Mouse (Mus musculus) kidney, adult 9 months (tissue): ENCODE data around the gene Gm43552.
"Not testable (repeated sequence)": the region's sequence is repeated elsewhere in the genome, so short reads cannot be mapped to it uniquely, and the experiment has no call there.

Experiments
- DNase-seq: peaks from one replicate; pipeline ENCODE4 v3.0.0; 2022

Gene Gm43552

GRCm38 (mm10) chr5:65491767-65492715 is 592 bp downstream of the Gm43552 start:
- peak; percentile 62 for DNase-seq

- no peak for DNase-seq
Observed at GRCm38 (mm10) chr5:65489830-65490229, 2.8 kb downstream of the Gm43552 start.

GRCm38 (mm10) chr5:65488725-65489124 is 3.9 kb downstream of the Gm43552 start:
- DNase-seq: no peak

GRCm38 (mm10) chr5:65487381-65487780 is 5.3 kb downstream of the Gm43552 start:
- no peak for DNase-seq

- no peak for DNase-seq
Observed at GRCm38 (mm10) chr5:65486514-65486913, 6.1 kb downstream of the Gm43552 start.

GRCm38 (mm10) chr5:65482996-65483395 is 9.6 kb downstream of the Gm43552 start:
- no peak for DNase-seq

GRCm38 (mm10) chr5:65480511-65480910 is 12.1 kb downstream of the Gm43552 start:
- DNase-seq: no peak

GRCm38 (mm10) chr5:65479681-65480445 is 12.8 kb downstream of the Gm43552 start:
- DNase-seq: no peak

- peak; percentile 37 for DNase-seq
Observed at GRCm38 (mm10) chr5:65478224-65478623, 14.4 kb downstream of the Gm43552 start.

- not testable (repeated sequence) for DNase-seq
Observed at GRCm38 (mm10) chr5:65476739-65477138, 15.9 kb downstream of the Gm43552 start.

GRCm38 (mm10) chr5:65475806-65476205 is 16.8 kb downstream of the Gm43552 start:
- peak; percentile 34 for DNase-seq

GRCm38 (mm10) chr5:65469766-65470165 is 22.9 kb downstream of the Gm43552 start:
- no peak for DNase-seq

- DNase-seq: no peak
Observed at GRCm38 (mm10) chr5:65466911-65467310, 25.7 kb downstream of the Gm43552 start.

- DNase-seq: no peak
Observed at GRCm38 (mm10) chr5:65460361-65460760, 32.3 kb downstream of the Gm43552 start.

GRCm38 (mm10) chr5:65459454-65459853 is 33.2 kb downstream of the Gm43552 start:
- DNase-seq: no peak

- no peak for DNase-seq
Observed at GRCm38 (mm10) chr5:65457846-65458245, 34.8 kb downstream of the Gm43552 start.

GRCm38 (mm10) chr5:65457086-65457827 is 35.4 kb downstream of the Gm43552 start:
- no peak for DNase-seq

GRCm38 (mm10) chr5:65454771-65455170 is 37.9 kb downstream of the Gm43552 start:
- no peak for DNase-seq

- no peak for DNase-seq
Observed at GRCm38 (mm10) chr5:65448941-65449340, 43.7 kb downstream of the Gm43552 start.

- no peak for DNase-seq
Observed at GRCm38 (mm10) chr5:65447826-65448225, 44.8 kb downstream of the Gm43552 start.

- peak; percentile 51 for DNase-seq
Observed at GRCm38 (mm10) chr5:65446756-65447155, 45.9 kb downstream of the Gm43552 start.

- no peak for DNase-seq
Observed at GRCm38 (mm10) chr5:65444981-65445380, 47.7 kb downstream of the Gm43552 start.

- DNase-seq: no peak
Observed at GRCm38 (mm10) chr5:65438041-65438440, 54.6 kb downstream of the Gm43552 start.
